Mouse (Mus musculus) large intestine, adult 2 months (tissue): ENCODE measurements around the gene Rpl27. TPM values are rescaled to one million over a fixed set of nuclear protein-coding genes. Genes with fewer than 3 reads are reported as not detected.

Source experiments
- DNase-seq: peaks from one replicate; pipeline ENCODE4 v3.0.0-alpha.2; 2012; ENCODE audit warnings: low read depth, low spot score
- WGBS: fragments of 180-500 bp; shearing (Covaris S2); methylation state at CpG from one replicate; pipeline ENCODE4 v1.1.7; 2018; 5-methylcytosine and 5-hydroxymethylcytosine counted together
- polyA plus RNA-seq: library from polyadenylated mRNA; depleted of rRNA; stranded (reverse); fragments of >200 nt; gene quantifications from 2 replicates; pipeline ENCODE4 v1.2.3, GENCODE M21; 2012; rRNA removed

Gene Rpl27
- polyA plus RNA-seq, 1 experiment: 386 TPM

DNA sequence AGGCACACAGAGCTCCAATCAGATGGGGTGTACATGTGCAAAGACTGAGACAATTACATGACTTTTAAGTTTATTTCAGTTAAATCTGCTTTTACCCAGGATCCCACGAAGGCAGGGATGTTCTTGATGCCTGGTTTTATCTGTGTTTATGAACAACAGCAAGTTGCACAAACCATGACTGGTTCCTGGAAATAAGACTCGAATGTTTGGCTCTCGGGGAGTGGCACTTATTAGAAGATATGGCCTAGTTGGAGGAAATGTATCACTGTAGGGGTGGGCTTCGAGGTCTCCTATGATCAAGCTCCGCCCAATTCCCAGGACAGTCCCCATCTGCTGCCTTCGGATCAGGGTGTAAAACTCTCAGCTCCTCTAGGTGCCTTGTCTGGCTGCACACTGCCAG lies 44.0 kb downstream of the Rpl27 start:
- WGBS: 63% methylated on average over 6 of the region's 6 CpGs
- DNase-seq: no peak

Other genes starting within 250 kb of the Rpl27 start
- gene Ezh1, start 215.8 kb upstream of the Rpl27 start, polyA plus RNA-seq: 22.1 and 30.6 TPM in 2 replicates
- gene Ramp2, start 196.3 kb upstream of the Rpl27 start, polyA plus RNA-seq: 38.9 and 40.8 TPM in 2 replicates
- 80.6 and 82.2 TPM in 2 replicates for gene Vps25, start 188.6 kb upstream of the Rpl27 start, polyA plus RNA-seq
- gene Wnk4, start 181.7 kb upstream of the Rpl27 start, polyA plus RNA-seq: 4.5 and 5.1 TPM in 2 replicates
- gene Cntd1, start 163.3 kb upstream of the Rpl27 start, polyA plus RNA-seq: 0.21 and 0.37 TPM in 2 replicates
- gene Coa3, start 163.2 kb upstream of the Rpl27 start, polyA plus RNA-seq: 336 and 344 TPM in 2 replicates
- gene Becn1, start 140.0 kb upstream of the Rpl27 start, polyA plus RNA-seq: 59.8 and 107 TPM in 2 replicates
- gene Psme3, start 126.1 kb upstream of the Rpl27 start, polyA plus RNA-seq: 52.4 and 56.6 TPM in 2 replicates
- 4.3 and 6.9 TPM in 2 replicates for gene Aoc2, start 117.2 kb upstream of the Rpl27 start, polyA plus RNA-seq
- gene Aoc3, start 111.7 kb upstream of the Rpl27 start, polyA plus RNA-seq: 10.9 and 16.1 TPM in 2 replicates
- 5.1 and 20.6 TPM in 2 replicates for gene G6pc, start 74.7 kb upstream of the Rpl27 start, polyA plus RNA-seq
- 17.0 and 17.9 TPM in 2 replicates for gene Aarsd1, start 24.7 kb upstream of the Rpl27 start, polyA plus RNA-seq
- 0.32 and 0.41 TPM in 2 replicates for gene Gm27029, start 17.5 kb upstream of the Rpl27 start, polyA plus RNA-seq
- 19.7 and 23.6 TPM in 2 replicates for gene Rundc1, start 17.2 kb upstream of the Rpl27 start, polyA plus RNA-seq
- 1.8 and 3.2 TPM in 2 replicates for gene Ptges3l, start 17.0 kb upstream of the Rpl27 start, polyA plus RNA-seq
- gene Ifi35, start 6.1 kb downstream of the Rpl27 start, polyA plus RNA-seq: 96.2 and 146 TPM in 2 replicates
- gene Rnd2, start 22.7 kb downstream of the Rpl27 start, polyA plus RNA-seq: 13.4 and 20.2 TPM in 2 replicates
- gene Vat1, start 23.9 kb downstream of the Rpl27 start, polyA plus RNA-seq: 90.6 and 140 TPM in 2 replicates
- gene Brca1, start 109.7 kb downstream of the Rpl27 start, polyA plus RNA-seq: 1.3 and 2.1 TPM in 2 replicates
- gene Nbr1, start 109.9 kb downstream of the Rpl27 start, polyA plus RNA-seq: 58.9 and 105 TPM in 2 replicates
- 112 and 164 TPM in 2 replicates for gene Tmem106a, start 139.9 kb downstream of the Rpl27 start, polyA plus RNA-seq
- gene Gm11634, start 157.0 kb downstream of the Rpl27 start, polyA plus RNA-seq: not detected in 2 replicates
- gene Rdm1, start 184.9 kb downstream of the Rpl27 start, polyA plus RNA-seq: 26.1 and 26.7 TPM in 2 replicates
- 26.3 and 36.9 TPM in 2 replicates for gene Arl4d, start 223.2 kb downstream of the Rpl27 start, polyA plus RNA-seq